Mouse (Mus musculus): Measurements from ENCODE around the gene Cyp1b1. TPM values are rescaled to one million over a fixed set of nuclear protein-coding genes. Genes with fewer than 3 reads are reported as not detected.

Gene Cyp1b1
- polyA plus RNA-seq, 1 experiment from 2014 or later, result 12.4 TPM

GRCm38 (mm10) chr17:79743507-79743906 lies 28.6 kb upstream of the Cyp1b1 start:
- ATAC-seq (ENCODE audit: low FRiP score) (no peak), DNase-seq (ENCODE audit: low spot score) (no peak)
- Histone ChIP-seq H3K36me3 (replicated peaks; ENCODE audit: control insufficient read depth, insufficient read depth) (no peaks in the 10 kb centered on the region), H3K9ac (no peak overlapping the region), H3K4me1 (replicated peaks; ENCODE audit: control insufficient read depth, insufficient read depth, low read length) (no peaks in the 10 kb centered on the region), H3K27me3 (ENCODE audit: control insufficient read depth, insufficient read depth, low read length) (no peaks in the 10 kb centered on the region), H3K4me3 (replicated peaks; ENCODE audit: low read length) (no peak overlapping the region), H3K9me3 (ENCODE audit: control insufficient read depth, low read length) (0 out of 2 replicates have a peak, but pooled peaks cover 6% of the 10 kb centered on the region), H3K4me2 (replicated peaks) (no peak overlapping the region), H3K27ac (no peak overlapping the region)
- WGBS, result 100% methylated on average over 1 of the region's 1 CpGs

GRCm38 (mm10) chr17:79742635-79743034 lies 27.8 kb upstream of the Cyp1b1 start:
- ATAC-seq (ENCODE audit: low FRiP score) (no peak), DNase-seq (ENCODE audit: low spot score) (no peak)
- Histone ChIP-seq H3K4me3 (replicated peaks; ENCODE audit: low read length) (no peak overlapping the region), H3K27me3 (ENCODE audit: control insufficient read depth, insufficient read depth, low read length) (no peaks in the 10 kb centered on the region), H3K27ac (no peak overlapping the region), H3K4me2 (replicated peaks) (no peak overlapping the region), H3K4me1 (replicated peaks; ENCODE audit: control insufficient read depth, insufficient read depth, low read length) (no peaks in the 10 kb centered on the region), H3K36me3 (replicated peaks; ENCODE audit: control insufficient read depth, insufficient read depth) (no peaks in the 10 kb centered on the region), H3K9me3 (ENCODE audit: control insufficient read depth, low read length) (0 out of 2 replicates have a peak, but pooled peaks cover 3% of the 10 kb centered on the region), H3K9ac (no peak overlapping the region)
- WGBS, result 86% methylated on average over 5 of the region's 5 CpGs

- H3K36me3 ChIP-seq (replicated peaks; ENCODE audit: control insufficient read depth, insufficient read depth), result no peaks in the 10 kb centered on the region
- WGBS, result 69% methylated on average over 5 of the region's 5 CpGs
Measured at GRCm38 (mm10) chr17:79738847-79739498, 24.1 kb upstream of the Cyp1b1 start.

DNA sequence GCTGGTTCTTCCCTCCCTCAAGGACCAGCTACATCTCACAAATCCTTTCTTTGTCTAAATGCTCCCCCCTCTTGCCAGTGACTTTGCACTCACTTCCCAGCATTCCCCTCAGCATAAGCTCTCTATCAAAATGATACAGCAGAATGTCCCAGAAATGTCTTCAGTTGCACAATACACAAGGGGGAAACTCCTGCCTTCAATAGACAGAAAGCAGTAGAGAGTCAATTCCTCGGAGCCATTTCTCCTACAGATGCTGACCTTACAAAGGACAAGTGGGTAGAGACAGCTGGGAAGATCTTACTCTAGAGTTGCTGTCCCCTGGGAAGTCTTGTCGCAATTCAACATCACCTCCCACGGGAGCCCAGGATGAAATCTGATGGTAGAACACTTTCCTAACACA lies 22.7 kb upstream of the Cyp1b1 start:
- Histone ChIP-seq H3K27ac (no peak overlapping the region), H3K27me3 (ENCODE audit: control insufficient read depth, insufficient read depth, low read length) (no peaks in the 10 kb centered on the region), H3K9me3 (ENCODE audit: control insufficient read depth, low read length) (no peaks in the 10 kb centered on the region), H3K4me2 (replicated peaks) (no peak overlapping the region), H3K4me3 (replicated peaks; ENCODE audit: low read length) (no peak overlapping the region), H3K4me1 (replicated peaks; ENCODE audit: control insufficient read depth, insufficient read depth, low read length) (no peaks in the 10 kb centered on the region), H3K9ac (no peak overlapping the region), H3K36me3 (replicated peaks; ENCODE audit: control insufficient read depth, insufficient read depth) (no peaks in the 10 kb centered on the region)
- no peak for DNase-seq (ENCODE audit: low spot score)
- 82% methylated on average over 3 of the region's 3 CpGs for WGBS
- ATAC-seq (ENCODE audit: low FRiP score), result no peak

More at GRCm38 (mm10) chr17:79738847-79739498, 24.1 kb upstream of the Cyp1b1 start:
- H3K9me3 ChIP-seq (ENCODE audit: control insufficient read depth, low read length), result no peaks in the 10 kb centered on the region
- no peak overlapping the region for H3K4me2 ChIP-seq (replicated peaks)
- H3K4me1 ChIP-seq (replicated peaks; ENCODE audit: control insufficient read depth, insufficient read depth, low read length), result no peaks in the 10 kb centered on the region
- ATAC-seq (ENCODE audit: low FRiP score) (no peak), DNase-seq (ENCODE audit: low spot score) (no peak)
- no peaks in the 10 kb centered on the region for H3K27me3 ChIP-seq (ENCODE audit: control insufficient read depth, insufficient read depth, low read length)
- no peak overlapping the region for H3K9ac ChIP-seq
- no peak overlapping the region for H3K27ac ChIP-seq
- no peak overlapping the region for H3K4me3 ChIP-seq (replicated peaks; ENCODE audit: low read length)

- Histone ChIP-seq H3K4me2 (replicated peaks) (no peak overlapping the region), H3K4me1 (replicated peaks; ENCODE audit: control insufficient read depth, insufficient read depth, low read length) (no peaks in the 10 kb centered on the region), H3K36me3 (replicated peaks; ENCODE audit: control insufficient read depth, insufficient read depth) (no peaks in the 10 kb centered on the region), H3K4me3 (replicated peaks; ENCODE audit: low read length) (no peak overlapping the region), H3K9me3 (ENCODE audit: control insufficient read depth, low read length) (no peaks in the 10 kb centered on the region), H3K9ac (no peak overlapping the region), H3K27me3 (ENCODE audit: control insufficient read depth, insufficient read depth, low read length) (no peaks in the 10 kb centered on the region), H3K27ac (no peak overlapping the region)
- DNase-seq (ENCODE audit: low spot score) (no peak), ATAC-seq (ENCODE audit: low FRiP score) (no peak)
- WGBS, result 57% methylated on average over 4 of the region's 4 CpGs
Measured at GRCm38 (mm10) chr17:79733039-79733438, 18.2 kb upstream of the Cyp1b1 start.

DNA sequence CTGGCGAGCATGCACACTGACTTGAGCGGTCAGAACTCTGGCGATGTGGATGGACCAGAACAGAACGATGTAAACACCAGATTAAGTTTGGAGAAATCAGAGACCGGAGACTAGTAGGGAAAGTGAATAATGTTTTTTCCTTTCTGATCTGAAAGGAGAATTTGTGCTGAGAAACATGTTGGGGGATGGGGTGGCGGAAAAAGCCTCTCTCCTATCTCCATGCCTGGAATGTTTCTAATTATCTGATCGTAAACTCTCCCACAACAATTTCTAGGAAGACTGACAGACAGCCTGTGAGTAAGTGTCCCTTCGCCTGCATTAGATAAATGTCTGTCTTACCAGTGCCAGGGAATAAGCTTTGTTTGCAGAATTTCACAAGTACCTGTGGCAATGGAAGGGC lies 16.1 kb upstream of the Cyp1b1 start:
- Histone ChIP-seq H3K36me3 (replicated peaks; ENCODE audit: control insufficient read depth, insufficient read depth) (no peaks in the 10 kb centered on the region), H3K27me3 (ENCODE audit: control insufficient read depth, insufficient read depth, low read length) (no peaks in the 10 kb centered on the region), H3K4me3 (replicated peaks; ENCODE audit: low read length) (no peak overlapping the region), H3K9me3 (ENCODE audit: control insufficient read depth, low read length) (no peaks in the 10 kb centered on the region), H3K4me2 (replicated peaks) (no peak overlapping the region), H3K4me1 (replicated peaks; ENCODE audit: control insufficient read depth, insufficient read depth, low read length) (no peaks in the 10 kb centered on the region), H3K27ac (no peak overlapping the region), H3K9ac (no peak overlapping the region)
- DNase-seq (ENCODE audit: low spot score) (no peak), ATAC-seq (ENCODE audit: low FRiP score) (no peak)
- 83% methylated on average over 8 of the region's 8 CpGs for WGBS

DNA sequence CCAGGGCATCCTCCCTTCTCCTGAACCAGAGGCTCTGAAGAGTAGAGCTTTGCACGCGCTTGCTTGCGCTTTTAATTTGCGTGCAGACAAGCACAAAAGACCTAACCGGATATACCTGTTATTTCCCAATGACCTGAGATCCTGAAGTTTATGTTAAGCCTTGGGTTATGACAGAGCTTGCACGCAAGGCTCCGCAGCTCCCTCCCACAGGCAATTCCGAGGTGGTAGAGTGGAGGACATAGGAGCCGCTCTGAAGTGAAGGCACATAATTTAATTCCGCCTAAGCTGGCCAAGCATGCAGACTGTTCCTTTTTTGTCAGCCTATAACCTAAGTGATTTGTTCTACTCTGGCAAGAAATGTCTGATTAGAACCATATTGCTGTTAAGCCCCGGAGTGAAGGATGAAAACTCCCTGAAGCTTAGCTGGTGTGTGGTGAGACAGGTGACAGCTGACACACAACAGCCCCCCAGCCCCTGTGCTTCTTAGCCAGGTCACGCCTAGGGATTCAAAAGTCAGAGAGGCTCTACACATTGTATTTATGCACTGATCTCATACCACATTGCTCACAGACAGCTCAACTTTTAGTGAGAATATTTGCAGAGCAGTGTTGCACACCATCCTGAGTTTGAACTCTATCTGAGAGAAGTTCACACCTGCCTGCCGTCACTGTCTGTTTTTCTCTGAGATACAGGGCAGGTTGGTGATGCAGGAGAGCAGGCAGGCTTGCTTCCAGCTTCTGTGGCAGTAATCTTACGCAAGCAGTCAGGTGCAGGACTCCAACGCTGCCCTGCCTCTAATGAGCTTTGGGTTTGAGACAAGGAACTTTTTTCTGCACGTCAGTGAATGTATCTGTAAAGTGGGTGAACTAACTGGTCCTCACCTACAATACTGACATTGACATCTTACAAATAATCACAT lies 14.0 kb upstream of the Cyp1b1 start:
- no peak overlapping the region for H3K27ac ChIP-seq
- no peak for ATAC-seq (ENCODE audit: low FRiP score)
- DNase-seq (ENCODE audit: low spot score), result no peak
- H3K4me1 ChIP-seq (replicated peaks; ENCODE audit: control insufficient read depth, insufficient read depth, low read length), result no peaks in the 10 kb centered on the region
- no peaks in the 10 kb centered on the region for H3K9me3 ChIP-seq (ENCODE audit: control insufficient read depth, low read length)
- no peak overlapping the region for H3K4me3 ChIP-seq (replicated peaks; ENCODE audit: low read length)
- H3K36me3 ChIP-seq (replicated peaks; ENCODE audit: control insufficient read depth, insufficient read depth), result no peaks in the 10 kb centered on the region
- no peak overlapping the region for H3K9ac ChIP-seq
- WGBS, result 44% methylated on average over 16 of the region's 16 CpGs
- peak overlapping the region; percentile 13; the same call in 1 of the 2 replicates for H3K4me2 ChIP-seq (replicated peaks)
- no peaks in the 10 kb centered on the region for H3K27me3 ChIP-seq (ENCODE audit: control insufficient read depth, insufficient read depth, low read length)

- DNase-seq (ENCODE audit: low spot score) (no peak), ATAC-seq (ENCODE audit: low FRiP score) (no peak)
- Histone ChIP-seq H3K4me2 (replicated peaks) (peak overlapping the region; percentile 13; the same call in 1 of the 2 replicates), H3K4me3 (replicated peaks; ENCODE audit: low read length) (no peak overlapping the region), H3K27ac (no peak overlapping the region), H3K27me3 (ENCODE audit: control insufficient read depth, insufficient read depth, low read length) (no peaks in the 10 kb centered on the region), H3K9me3 (ENCODE audit: control insufficient read depth, low read length) (no peaks in the 10 kb centered on the region), H3K4me1 (replicated peaks; ENCODE audit: control insufficient read depth, insufficient read depth, low read length) (no peaks in the 10 kb centered on the region), H3K36me3 (replicated peaks; ENCODE audit: control insufficient read depth, insufficient read depth) (no peaks in the 10 kb centered on the region), H3K9ac (no peak overlapping the region)
- 46% methylated on average over 14 of the region's 14 CpGs for WGBS
Measured at GRCm38 (mm10) chr17:79728053-79728584, 13.3 kb upstream of the Cyp1b1 start.

DNA sequence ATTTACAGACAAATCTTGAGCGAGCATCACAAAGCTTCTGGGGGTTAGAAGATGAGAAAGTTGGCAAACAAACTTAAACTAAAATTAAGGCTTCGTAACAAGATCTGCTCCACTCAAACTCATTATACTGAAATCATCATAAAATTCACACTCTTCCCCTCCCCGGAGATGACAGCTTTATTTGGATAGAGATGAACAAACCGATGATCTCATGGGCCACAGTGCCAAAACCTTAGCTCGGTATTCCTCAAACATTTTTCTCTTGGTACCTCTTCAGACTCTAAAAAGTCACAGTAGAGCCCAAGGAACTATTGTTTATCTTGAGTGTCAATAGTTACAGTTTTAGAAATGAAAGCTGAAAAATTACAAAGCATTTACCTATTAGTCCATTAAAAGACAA lies 11.8 kb upstream of the Cyp1b1 start:
- DNase-seq (ENCODE audit: low spot score) (no peak), ATAC-seq (ENCODE audit: low FRiP score) (no peak)
- H3K27ac ChIP-seq, result no peak overlapping the region
- no peaks in the 10 kb centered on the region for H3K27me3 ChIP-seq (ENCODE audit: control insufficient read depth, insufficient read depth, low read length)
- H3K9me3 ChIP-seq (ENCODE audit: control insufficient read depth, low read length), result no peaks in the 10 kb centered on the region
- 93% methylated on average over 5 of the region's 5 CpGs for WGBS
- no peak overlapping the region for H3K4me2 ChIP-seq (replicated peaks)
- no peaks in the 10 kb centered on the region for H3K36me3 ChIP-seq (replicated peaks; ENCODE audit: control insufficient read depth, insufficient read depth)
- H3K9ac ChIP-seq, result no peak overlapping the region
- H3K4me3 ChIP-seq (replicated peaks; ENCODE audit: low read length), result no peak overlapping the region
- H3K4me1 ChIP-seq (replicated peaks; ENCODE audit: control insufficient read depth, insufficient read depth, low read length), result no peaks in the 10 kb centered on the region
